Mouse (Mus musculus) forebrain, embryonic 13.5 days (tissue): Measurements from ENCODE around the gene Rad51b. TPM values are rescaled to one million over a fixed set of nuclear protein-coding genes. Genes with fewer than 3 reads are reported as not detected.
A peak's percentile ranks its signal among the peaks of the same experiment; 100 is the strongest.

ENCODE experiments used
- ATAC-seq: fragments of 200-750 bp; cut with Nextera tagmentation; 2 replicates; pipeline ENCODE4 v1.8.0; 2017
- H3K27ac ChIP-seq: fragments of 300-500 bp; sonication (generic); 2 replicates; pipeline ENCODE4 v1.5.1; 2015; ENCODE audit warnings: inconsistent platforms, mild to moderate bottlenecking, moderate library complexity
- H3K27me3 ChIP-seq: fragments of 300-500 bp; sonication (generic); 2 replicates; pipeline ENCODE4 v1.6.1; 2015; ENCODE audit warnings: mild to moderate bottlenecking, inconsistent platforms
- H3K36me3 ChIP-seq: fragments of 300-500 bp; sonication (generic); 2 replicates; pipeline ENCODE4 v1.6.1; 2015; ENCODE audit warnings: mild to moderate bottlenecking, inconsistent platforms; ENCODE audit not compliant: poor library complexity, severe bottlenecking
- H3K4me1 ChIP-seq: fragments of 300-500 bp; sonication (generic); 2 replicates; pipeline ENCODE4 v1.6.1; 2015; ENCODE audit warnings: inconsistent platforms
- H3K4me2 ChIP-seq: fragments of 300-500 bp; sonication (generic); 2 replicates; pipeline ENCODE4 v1.6.1; 2015; ENCODE audit warnings: inconsistent platforms, mild to moderate bottlenecking, moderate library complexity
- H3K4me3 ChIP-seq: fragments of 300-500 bp; sonication (generic); 2 replicates; pipeline ENCODE4 v1.5.1; 2015; ENCODE audit warnings: mild to moderate bottlenecking, inconsistent platforms
- H3K9ac ChIP-seq: fragments of 300-500 bp; sonication (generic); 2 replicates; pipeline ENCODE4 v1.6.1; 2015; ENCODE audit warnings: mild to moderate bottlenecking, inconsistent platforms
- H3K9me3 ChIP-seq: fragments of 300-500 bp; sonication (generic); replicated peaks from 2 replicates; pipeline ENCODE4 v1.6.1; 2016; ENCODE audit warnings: inconsistent platforms
- WGBS: fragments of 180-500 bp; shearing (Covaris S2); methylation state at CpG from one replicate; pipeline ENCODE4 v1.1.7; 2015; 5-methylcytosine and 5-hydroxymethylcytosine counted together
- polyA plus RNA-seq: library from polyadenylated mRNA; unstranded; fragments of >200 nt; fragmentation: Nextera tagmentation; extraction: Ambion mirVana; gene quantifications from 2 replicates; pipeline ENCODE4 v1.2.1, GENCODE M21; 2015

The Rad51b gene
- polyA plus RNA-seq, 1 experiment from 2014 or later, result 5.7 TPM

- no peaks in the 10 kb centered on the region for H3K27me3 ChIP-seq
- no peak overlapping the region for H3K4me3 ChIP-seq
- no peak for ATAC-seq
- WGBS, result 84% methylated on average over 4 of the region's 4 CpGs
- no peaks in the 10 kb centered on the region for H3K9me3 ChIP-seq
- H3K27ac ChIP-seq, result no peak overlapping the region
- H3K36me3 ChIP-seq, result no peaks in the 10 kb centered on the region
- H3K4me1 ChIP-seq, result peaks cover 18% of the 10 kb centered on the region
- H3K4me2 ChIP-seq, result no peak overlapping the region
- H3K9ac ChIP-seq, result no peak overlapping the region
Measured at GRCm38 (mm10) chr12:79735882-79736281, 438.8 kb downstream of the Rad51b start.

DNA sequence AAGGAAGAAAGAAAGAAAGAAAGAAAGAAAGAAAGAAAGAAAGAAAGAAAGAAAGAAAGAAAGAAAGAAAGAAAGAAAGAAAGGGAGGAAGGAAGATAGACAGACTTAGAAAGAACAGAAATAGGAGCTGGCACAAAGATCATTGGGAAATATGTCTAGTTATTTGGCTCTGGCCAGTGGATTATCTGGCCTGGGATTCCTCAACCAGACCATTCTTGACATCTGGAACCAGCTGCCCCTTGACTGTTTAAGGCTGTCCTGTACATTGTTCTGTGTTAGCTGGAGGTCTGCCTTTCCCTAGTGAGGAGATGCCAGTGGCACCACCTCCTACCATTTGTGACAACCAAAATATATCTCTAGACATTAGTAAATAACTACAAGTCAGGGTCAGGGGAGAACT, 441.6 kb downstream of the Rad51b start:
- no peaks in the 10 kb centered on the region for H3K36me3 ChIP-seq
- H3K9ac ChIP-seq, result no peak overlapping the region
- H3K4me1 ChIP-seq, result peaks cover 15% of the 10 kb centered on the region
- H3K9me3 ChIP-seq, result no peaks in the 10 kb centered on the region
- no peak overlapping the region for H3K4me2 ChIP-seq
- H3K27ac ChIP-seq, result no peak overlapping the region
- H3K4me3 ChIP-seq, result no peak overlapping the region
- H3K27me3 ChIP-seq, result no peaks in the 10 kb centered on the region
- no peak for ATAC-seq

GRCm38 (mm10) chr12:79739918-79740639, 443.0 kb downstream of the Rad51b start:
- H3K36me3 ChIP-seq, result no peaks in the 10 kb centered on the region
- H3K27me3 ChIP-seq, result no peaks in the 10 kb centered on the region
- no peak overlapping the region for H3K4me2 ChIP-seq
- peaks cover 15% of the 10 kb centered on the region for H3K4me1 ChIP-seq
- no peak overlapping the region for H3K9ac ChIP-seq
- no peak overlapping the region for H3K4me3 ChIP-seq
- ATAC-seq, result no peak
- H3K27ac ChIP-seq, result no peak overlapping the region
- WGBS, result 94% methylated on average over 11 of the region's 11 CpGs
- no peaks in the 10 kb centered on the region for H3K9me3 ChIP-seq

DNA sequence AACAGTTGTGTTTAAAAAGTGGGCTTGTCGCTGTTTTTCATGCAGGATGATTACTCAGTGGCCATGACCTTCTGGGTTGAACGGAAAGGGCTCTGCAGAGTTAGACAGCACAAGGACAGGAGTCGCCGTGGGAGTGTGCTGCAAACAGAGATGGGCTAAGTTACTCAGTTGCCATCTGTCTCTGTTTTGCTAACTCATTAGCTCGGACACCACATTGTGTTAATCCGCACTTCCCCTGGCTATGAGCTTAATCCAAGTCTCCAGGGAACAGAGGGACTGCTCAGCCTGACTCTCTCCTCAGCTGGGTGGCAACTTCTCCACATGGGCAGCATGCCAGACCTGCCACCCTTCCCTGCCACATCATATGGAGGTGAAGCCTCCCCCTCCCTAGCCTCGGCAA, 445.1 kb downstream of the Rad51b start:
- 34% methylated on average over 7 of the region's 7 CpGs for WGBS

GRCm38 (mm10) chr12:79744131-79744530, 447.0 kb downstream of the Rad51b start:
- Histone ChIP-seq H3K9me3 (no peaks in the 10 kb centered on the region), H3K27ac (no peak overlapping the region), H3K4me1 (peaks cover 25% of the 10 kb centered on the region), H3K4me2 (no peak overlapping the region), H3K27me3 (no peaks in the 10 kb centered on the region), H3K4me3 (no peak overlapping the region), H3K9ac (no peak overlapping the region), H3K36me3 (no peaks in the 10 kb centered on the region)
- no peak for ATAC-seq
- WGBS, result 81% methylated on average over 6 of the region's 6 CpGs

More for the DNA sequence above, 445.1 kb downstream of the Rad51b start:
- Histone ChIP-seq H3K36me3 (no peaks in the 10 kb centered on the region), H3K9me3 (no peaks in the 10 kb centered on the region), H3K27ac (no peak overlapping the region), H3K4me2 (no peak overlapping the region), H3K4me1 (peaks cover 22% of the 10 kb centered on the region), H3K9ac (no peak overlapping the region), H3K4me3 (no peak overlapping the region), H3K27me3 (no peaks in the 10 kb centered on the region)
- ATAC-seq, result peak; percentile 73

DNA sequence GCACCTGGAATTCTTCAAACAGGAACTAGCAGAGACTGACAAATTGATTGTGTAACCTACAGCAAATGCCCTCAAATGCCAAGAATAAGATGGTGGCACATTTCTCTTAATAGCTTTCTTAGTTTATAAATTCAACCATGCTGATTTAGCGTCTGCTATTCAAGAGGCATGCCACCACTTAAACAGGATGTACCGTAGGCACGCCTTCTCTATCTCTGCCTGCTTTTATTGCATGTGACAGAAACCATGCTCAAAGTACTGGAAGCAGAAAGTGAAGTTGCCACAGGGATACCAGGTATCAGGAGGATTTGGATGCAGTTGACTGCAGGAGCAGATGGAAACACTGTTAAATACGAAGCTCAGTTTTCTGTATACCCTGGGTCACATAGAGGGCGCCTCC, 448.1 kb downstream of the Rad51b start:
- H3K9ac ChIP-seq, result no peak overlapping the region

GRCm38 (mm10) chr12:79745845-79746510, 448.9 kb downstream of the Rad51b start:
- Histone ChIP-seq H3K4me2 (no peak overlapping the region), H3K36me3 (no peaks in the 10 kb centered on the region), H3K27me3 (no peaks in the 10 kb centered on the region), H3K9me3 (no peaks in the 10 kb centered on the region), H3K4me3 (no peak overlapping the region), H3K4me1 (peaks cover 43% of the 10 kb centered on the region), H3K9ac (no peak overlapping the region), H3K27ac (no peak overlapping the region)
- WGBS, result 59% methylated on average over 10 of the region's 10 CpGs
- no peak for ATAC-seq

More for the DNA sequence above, 448.1 kb downstream of the Rad51b start:
- Histone ChIP-seq H3K4me2 (no peak overlapping the region), H3K27me3 (no peaks in the 10 kb centered on the region), H3K27ac (no peak overlapping the region), H3K36me3 (no peaks in the 10 kb centered on the region), H3K4me1 (peaks cover 36% of the 10 kb centered on the region), H3K4me3 (no peak overlapping the region), H3K9me3 (no peaks in the 10 kb centered on the region)
- 89% methylated on average over 5 of the region's 5 CpGs for WGBS
- ATAC-seq, result no peak

DNA sequence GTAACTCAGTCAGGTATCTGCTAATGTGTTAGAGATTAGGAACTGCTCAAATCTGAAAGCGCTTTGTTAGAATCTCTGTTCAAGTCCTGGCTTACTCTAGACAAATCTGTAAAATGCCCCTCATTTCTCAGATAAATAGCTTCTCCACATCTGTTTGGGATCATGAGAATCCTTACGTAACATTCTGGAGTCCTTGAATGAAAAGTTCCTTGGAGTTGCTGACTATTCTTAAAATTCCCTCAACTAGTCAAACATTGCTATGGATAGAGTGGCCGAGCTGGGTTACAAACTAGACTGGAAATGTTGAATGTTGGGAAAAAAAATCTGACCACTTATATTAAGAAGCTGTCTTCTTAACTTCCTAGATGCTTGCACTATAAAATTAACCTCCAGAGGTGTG, 450.5 kb downstream of the Rad51b start:
- Histone ChIP-seq H3K4me1 (peaks cover 47% of the 10 kb centered on the region), H3K9me3 (no peaks in the 10 kb centered on the region), H3K9ac (no peak overlapping the region), H3K4me2 (no peak overlapping the region), H3K27me3 (no peaks in the 10 kb centered on the region), H3K27ac (no peak overlapping the region), H3K36me3 (no peaks in the 10 kb centered on the region), H3K4me3 (no peak overlapping the region)
- 95% methylated on average over 3 of the region's 3 CpGs for WGBS
- no peak for ATAC-seq

DNA sequence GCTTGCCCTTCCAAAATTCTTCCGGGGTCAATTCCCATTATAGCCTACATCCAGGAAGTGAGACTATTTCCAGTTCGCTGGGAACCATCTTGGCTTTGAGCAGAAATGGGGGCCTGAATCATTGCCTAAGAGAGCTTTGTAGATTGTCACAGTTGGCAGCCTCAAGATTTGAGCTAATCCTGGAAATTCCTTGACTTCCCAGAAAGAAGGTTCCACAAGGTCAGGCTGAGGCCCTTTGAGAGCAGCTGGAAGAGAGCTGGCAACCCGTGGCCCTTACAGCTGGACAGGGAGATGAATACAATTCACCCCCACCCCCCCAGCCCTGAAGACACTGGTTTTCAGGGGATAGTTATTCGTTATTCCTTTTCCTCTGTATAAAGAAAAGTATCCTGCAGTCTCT, 451.8 kb downstream of the Rad51b start:
- no peaks in the 10 kb centered on the region for H3K36me3 ChIP-seq
- 34% methylated on average over 4 of the region's 4 CpGs for WGBS
- H3K27ac ChIP-seq, result peak overlapping the region; percentile 74
- no peaks in the 10 kb centered on the region for H3K9me3 ChIP-seq
- H3K4me1 ChIP-seq, result peaks cover 49% of the 10 kb centered on the region
- H3K9ac ChIP-seq, result no peak overlapping the region
- no peak overlapping the region for H3K4me3 ChIP-seq
- H3K27me3 ChIP-seq, result no peaks in the 10 kb centered on the region
- H3K4me2 ChIP-seq, result no peak overlapping the region
- ATAC-seq, result no peak

GRCm38 (mm10) chr12:79750253-79751125, 453.4 kb downstream of the Rad51b start:
- 2% methylated on average over 10 of the region's 10 CpGs for WGBS
- peak overlapping the region; percentile 10; the same call in 1 of the 2 replicates for H3K9ac ChIP-seq
- H3K4me2 ChIP-seq, result peak overlapping the region; percentile 36
- peak overlapping the region; percentile 74 for H3K27ac ChIP-seq
- no peaks in the 10 kb centered on the region for H3K36me3 ChIP-seq
- ATAC-seq, result peak; percentile 71
- H3K4me3 ChIP-seq, result no peak overlapping the region
- H3K9me3 ChIP-seq, result no peaks in the 10 kb centered on the region
- H3K27me3 ChIP-seq, result no peaks in the 10 kb centered on the region
- peaks cover 49% of the 10 kb centered on the region for H3K4me1 ChIP-seq

GRCm38 (mm10) chr12:79751781-79752180, 454.7 kb downstream of the Rad51b start:
- Histone ChIP-seq H3K4me3 (no peak overlapping the region), H3K4me2 (no peak overlapping the region), H3K4me1 (peaks cover 42% of the 10 kb centered on the region), H3K27ac (peak overlapping the region; percentile 74), H3K27me3 (no peaks in the 10 kb centered on the region), H3K9ac (0 out of 2 replicates have a peak overlapping the region, but pooled peaks have one; percentile 16), H3K36me3 (no peaks in the 10 kb centered on the region), H3K9me3 (no peaks in the 10 kb centered on the region)
- 0 out of 2 replicates have a peak, but pooled peaks have one; percentile 55 for ATAC-seq
- WGBS, result 19% methylated on average over 8 of the region's 8 CpGs

DNA sequence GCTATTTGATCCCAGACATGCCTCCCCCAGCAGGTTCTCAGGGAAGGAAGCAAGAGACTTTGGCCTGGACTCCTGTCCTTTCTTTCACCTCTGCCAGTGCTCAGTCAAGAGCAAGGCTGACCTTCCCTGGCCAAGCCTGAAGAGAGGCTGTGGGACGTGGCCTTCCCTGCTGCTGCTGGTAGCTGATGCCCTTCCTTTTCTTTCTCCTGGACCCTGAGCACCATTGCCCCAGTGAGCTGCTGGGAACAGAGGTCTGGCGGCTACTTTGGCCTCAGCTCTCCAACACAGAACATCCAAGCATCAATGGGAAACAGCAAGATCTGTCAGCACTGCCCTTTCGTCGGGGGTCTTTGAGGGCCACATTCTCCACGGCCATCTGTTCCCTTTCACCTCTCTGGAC, 455.1 kb downstream of the Rad51b start:
- Histone ChIP-seq H3K27ac (peak overlapping the region; percentile 74), H3K27me3 (no peaks in the 10 kb centered on the region), H3K9ac (0 out of 2 replicates have a peak overlapping the region, but pooled peaks have one; percentile 16), H3K4me1 (peaks cover 42% of the 10 kb centered on the region), H3K36me3 (no peaks in the 10 kb centered on the region), H3K4me3 (no peak overlapping the region), H3K9me3 (no peaks in the 10 kb centered on the region), H3K4me2 (no peak overlapping the region)
- WGBS, result 20% methylated on average over 5 of the region's 5 CpGs
- no peak for ATAC-seq
